Mouse (Mus musculus) kidney, postnatal 25 days (tissue): ENCODE data around the gene Gpd1l.
"Not testable (repeated sequence)": the region's sequence is repeated elsewhere in the genome, so short reads cannot be mapped to it uniquely, and the experiment has no call there.

Source experiments
- DNase-seq, 2 experiments: peaks; one replicate each; pipeline ENCODE4 v3.0.0; 2021; ENCODE audit warnings: mixed read lengths in 2 of 2

Gpd1l gene

DNA sequence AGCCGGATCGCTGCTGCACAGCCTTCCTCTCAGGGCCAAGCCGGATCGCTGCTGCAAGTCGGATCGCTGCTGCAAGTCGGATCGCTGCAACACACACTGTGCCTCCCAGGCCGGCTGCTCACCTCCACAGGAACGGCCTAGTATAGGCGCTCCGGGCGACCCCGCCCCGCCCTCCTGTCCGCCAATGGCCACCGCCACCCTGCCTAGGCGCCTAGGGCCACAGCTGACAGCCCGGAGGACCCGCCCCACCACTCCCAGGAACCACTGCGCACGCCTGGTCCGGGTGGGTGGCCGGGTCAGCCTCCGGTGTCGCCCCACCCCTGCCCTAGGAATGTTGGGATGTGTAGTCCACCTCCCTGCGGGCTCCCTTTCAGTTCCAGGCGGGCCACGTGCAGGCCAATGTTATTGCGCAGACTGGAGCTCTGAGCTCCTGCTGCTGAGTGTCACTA is at the start of gene Gpd1l:
TSS of gene Gpd1l (minus strand) at position 265 of the 449 bp plus-strand sequence.
- peak; percentile 98 to 100 for DNase-seq

GRCm38 (mm10) chr9:114982689-114983360 is 49.0 kb upstream of the Gpd1l start, which contains the start of gene Rps27rt:
Rps27rt (minus strand) TSS chr9:114982739.
- DNase-seq = no peak

GRCm38 (mm10) chr9:114979969-114980368 is 46.2 kb upstream of the Gpd1l start:
- DNase-seq = no peak

DNA sequence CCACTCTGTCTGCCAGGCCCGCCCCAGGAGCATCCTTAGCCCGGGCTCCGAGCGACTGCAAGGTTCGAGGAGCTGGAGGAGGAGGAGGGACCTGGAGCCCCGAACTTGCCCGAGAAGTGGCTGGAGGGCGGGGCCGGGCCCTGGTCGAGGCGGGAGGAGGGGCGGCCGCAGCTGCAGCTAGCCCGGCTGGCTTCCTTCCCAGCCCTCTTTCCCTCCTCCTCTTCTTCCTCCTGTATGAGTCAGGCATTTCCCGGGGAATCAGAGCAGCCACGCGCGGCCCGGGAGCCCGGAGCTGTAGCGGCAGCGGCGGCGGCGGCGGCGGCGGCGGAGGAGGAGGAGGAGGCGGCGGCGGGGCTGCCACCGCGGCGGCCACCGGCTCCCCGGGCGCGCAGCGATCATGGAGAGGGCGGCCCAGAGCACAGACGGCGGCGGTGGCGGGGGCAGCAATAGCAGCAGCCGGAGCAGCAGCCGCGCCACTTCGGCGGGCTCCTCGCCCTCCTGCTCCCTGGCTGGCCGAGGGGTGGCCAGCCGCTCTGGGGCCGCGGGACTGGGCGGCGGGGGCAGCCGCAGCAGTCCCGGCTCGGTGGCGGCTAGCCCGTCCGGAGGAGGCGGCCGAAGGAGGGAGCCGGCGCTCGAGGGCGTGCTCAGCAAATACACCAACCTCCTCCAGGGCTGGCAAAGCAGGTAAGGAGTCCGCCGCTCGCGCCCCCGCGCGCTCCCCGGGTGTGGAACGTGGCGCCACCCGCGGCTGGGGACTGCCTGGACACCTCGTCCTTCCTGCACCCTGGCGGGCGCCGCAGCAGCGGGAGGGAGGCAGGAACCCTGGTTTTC is 44.7 kb upstream of the Gpd1l start, which contains the start of gene Osbpl10:
TSS of gene Osbpl10 (plus strand) at position 289 of the 831 bp plus-strand sequence.
- DNase-seq = peak; percentile 94

DNA sequence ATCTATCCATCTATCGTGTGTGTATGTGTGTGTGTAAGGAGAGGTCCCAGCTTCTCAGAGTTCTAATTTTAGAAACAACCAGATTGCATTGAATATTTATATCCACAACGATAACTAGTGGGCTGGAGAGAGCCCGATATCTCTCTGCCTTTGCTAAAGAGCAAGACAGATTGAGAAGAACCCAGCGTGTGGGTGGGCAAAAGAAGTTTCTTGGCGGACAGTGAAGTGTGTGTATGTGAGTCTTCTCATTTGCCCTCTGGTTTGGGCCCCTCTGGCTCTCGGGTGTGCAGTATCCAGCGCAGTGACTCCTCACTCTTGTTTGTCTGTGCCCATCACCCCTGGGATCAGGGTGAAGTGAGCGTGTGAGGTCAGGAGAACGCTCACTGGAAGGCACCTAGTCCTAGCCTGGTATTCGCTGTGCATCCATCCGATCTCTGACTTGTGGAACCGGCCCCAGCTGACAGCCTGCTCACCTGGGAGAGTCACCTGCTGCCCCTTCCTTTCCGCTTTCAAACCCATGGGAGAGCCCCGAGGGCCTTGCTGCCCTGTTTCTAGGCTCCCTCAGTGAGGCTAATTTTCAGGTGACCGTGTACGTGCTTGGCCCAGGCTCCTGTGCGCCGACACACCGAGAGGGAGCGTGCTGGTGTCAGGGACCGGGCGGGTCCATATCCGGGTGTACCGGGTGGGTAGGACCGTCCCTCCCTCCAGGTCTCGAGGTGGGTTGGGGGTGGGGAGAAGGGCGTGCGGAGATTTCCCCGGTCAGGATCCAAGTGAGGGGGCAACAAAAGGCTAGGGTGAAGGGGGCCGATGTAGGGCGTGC is 43.9 kb upstream of the Gpd1l start:
- DNase-seq = peak in 1 of 2 experiments; percentile 71

DNA sequence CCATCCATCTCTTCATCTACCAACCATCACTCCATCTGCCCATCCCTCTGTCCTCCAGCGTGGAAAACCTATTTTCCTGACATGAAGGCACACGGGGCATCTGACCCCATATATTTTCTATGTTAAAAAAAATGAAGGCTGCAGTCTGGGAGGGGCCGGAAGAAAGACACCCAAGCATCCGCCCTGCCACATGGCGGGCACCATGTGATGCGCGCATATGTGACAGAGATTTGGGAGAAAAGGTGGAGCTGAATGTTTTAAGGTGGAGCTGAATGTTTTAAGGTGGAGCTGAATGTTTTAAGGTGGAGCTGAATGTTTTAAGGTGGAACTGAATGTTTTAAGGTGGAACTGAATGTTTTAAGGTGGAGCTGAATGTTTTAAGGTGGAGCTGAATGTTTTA is 32.5 kb upstream of the Gpd1l start:
- DNase-seq = not testable (repeated sequence)

DNA sequence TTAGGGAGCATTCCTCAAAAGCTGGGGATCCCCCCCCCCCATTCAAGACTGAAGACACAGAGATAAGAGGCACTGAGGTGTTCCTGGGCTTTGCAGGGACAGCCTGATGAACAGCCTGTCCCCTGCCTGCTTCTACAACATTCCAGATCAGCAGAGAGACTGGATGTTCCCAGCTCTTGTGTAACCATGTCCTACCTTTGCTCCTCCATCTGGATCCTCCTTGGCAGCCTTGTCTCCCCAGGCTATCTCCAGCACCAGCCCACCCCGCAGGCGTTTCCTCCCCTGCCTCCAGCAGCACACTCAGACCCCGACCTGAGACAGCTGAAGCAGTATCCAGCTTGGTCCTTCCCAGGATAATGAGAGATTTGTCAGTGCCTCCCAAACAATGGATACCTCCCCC is 30.3 kb upstream of the Gpd1l start:
- DNase-seq = no peak

DNA sequence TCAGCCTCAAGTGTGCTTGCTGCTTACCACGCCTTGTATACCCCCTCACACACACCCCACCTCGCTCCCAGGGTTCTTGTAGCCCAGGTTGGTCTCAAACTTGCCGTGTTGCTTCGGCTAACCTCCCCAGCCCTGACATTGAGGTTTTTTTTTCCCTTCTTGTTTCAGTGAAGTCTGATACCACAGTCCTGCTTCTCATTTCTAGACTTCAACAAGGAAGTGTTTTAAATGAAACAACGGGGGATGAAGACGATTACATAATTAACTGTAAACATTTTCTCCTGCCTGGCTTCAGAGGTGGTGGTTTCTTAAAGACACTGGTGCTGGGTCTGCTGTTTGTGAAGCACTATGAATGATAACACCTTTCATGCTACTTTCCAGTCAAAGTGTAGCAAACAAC is 27.1 kb upstream of the Gpd1l start:
- no peak for DNase-seq

GRCm38 (mm10) chr9:114960043-114960789 is 26.4 kb upstream of the Gpd1l start:
- peak; percentile 29 to 79 for DNase-seq

DNA sequence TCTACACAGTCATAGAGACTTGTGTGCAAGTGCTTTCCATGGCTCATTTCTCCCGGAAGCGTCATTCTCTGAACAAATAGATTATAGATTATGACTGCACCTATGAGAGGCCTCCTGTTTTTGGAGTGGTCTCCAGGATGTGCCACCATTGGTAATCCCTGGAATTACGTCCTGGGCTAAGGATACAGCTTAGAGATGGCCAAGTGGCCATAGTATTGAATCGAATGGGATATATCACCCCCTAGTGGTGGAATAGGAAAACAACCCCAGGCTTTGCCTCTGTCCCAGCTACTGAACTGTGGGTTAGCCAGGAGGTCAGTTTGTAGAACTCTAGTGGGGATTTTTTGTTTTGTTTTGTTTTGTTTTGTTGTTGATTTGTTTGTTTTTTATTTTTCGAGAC is 23.2 kb upstream of the Gpd1l start:
- DNase-seq = peak in 1 of 2 experiments; percentile 40

DNA sequence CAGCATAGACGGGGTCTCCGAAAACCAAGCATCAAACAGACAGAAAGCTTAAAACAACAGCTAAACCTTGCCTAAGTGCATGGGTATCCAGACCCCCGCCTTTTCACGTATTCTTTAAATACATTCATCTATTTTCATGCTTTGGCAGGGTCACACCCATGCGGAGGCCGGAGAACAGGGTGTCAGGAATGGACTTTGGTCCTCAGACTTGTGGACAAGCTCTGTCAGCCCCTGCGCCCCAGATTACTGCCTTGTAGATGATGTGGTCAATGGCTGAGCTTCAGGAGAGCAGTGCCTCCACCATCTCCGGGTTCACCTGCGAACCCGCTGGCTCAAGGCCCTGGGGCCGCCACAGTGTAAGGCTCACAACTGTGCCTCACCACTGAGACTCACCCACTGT is 21.6 kb upstream of the Gpd1l start:
- no peak for DNase-seq

DNA sequence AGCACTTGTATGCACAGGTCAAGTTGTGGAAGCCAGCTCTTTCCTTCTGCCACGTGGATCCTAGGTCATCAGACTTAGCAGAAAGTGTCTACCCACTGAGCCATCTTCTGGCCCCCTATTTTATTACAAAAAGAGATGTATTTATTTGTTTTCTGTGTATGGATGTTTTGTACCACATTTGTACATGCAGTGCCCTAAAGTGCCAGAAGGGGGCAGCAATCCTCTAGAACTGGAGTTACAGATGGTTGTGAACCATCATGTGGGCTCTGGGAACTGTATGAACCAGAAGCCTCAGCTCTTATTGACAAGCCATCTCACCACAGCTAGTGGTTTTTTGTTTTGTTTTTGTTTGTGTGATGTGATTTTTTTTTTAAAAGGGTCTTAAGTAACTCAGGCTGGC is 19.1 kb upstream of the Gpd1l start:
- peak in 1 of 2 experiments; percentile 43 for DNase-seq

DNA sequence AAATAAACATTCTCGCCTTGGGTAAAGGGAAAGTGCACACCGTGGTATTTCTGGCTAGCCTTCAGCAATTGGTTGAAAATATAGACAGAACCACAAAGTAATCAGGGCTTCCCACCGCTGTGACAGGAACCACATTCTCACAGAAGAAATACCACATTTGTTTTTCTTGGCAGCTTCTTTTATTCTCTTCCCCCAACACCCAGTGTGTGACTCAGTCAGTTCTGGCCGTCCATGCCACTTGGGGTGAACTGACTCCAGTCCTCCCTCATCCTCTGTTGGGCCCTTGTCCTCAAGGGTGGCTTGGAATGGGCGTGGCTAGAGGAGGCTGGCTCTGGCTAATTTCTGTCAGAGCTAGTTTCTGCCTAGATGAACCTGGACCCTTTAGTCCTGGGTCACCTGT is 14.6 kb upstream of the Gpd1l start:
- DNase-seq = peak in 1 of 2 experiments; percentile 8

- DNase-seq = no peak
Measured at GRCm38 (mm10) chr9:114945576-114945975, 11.8 kb upstream of the Gpd1l start.

DNA sequence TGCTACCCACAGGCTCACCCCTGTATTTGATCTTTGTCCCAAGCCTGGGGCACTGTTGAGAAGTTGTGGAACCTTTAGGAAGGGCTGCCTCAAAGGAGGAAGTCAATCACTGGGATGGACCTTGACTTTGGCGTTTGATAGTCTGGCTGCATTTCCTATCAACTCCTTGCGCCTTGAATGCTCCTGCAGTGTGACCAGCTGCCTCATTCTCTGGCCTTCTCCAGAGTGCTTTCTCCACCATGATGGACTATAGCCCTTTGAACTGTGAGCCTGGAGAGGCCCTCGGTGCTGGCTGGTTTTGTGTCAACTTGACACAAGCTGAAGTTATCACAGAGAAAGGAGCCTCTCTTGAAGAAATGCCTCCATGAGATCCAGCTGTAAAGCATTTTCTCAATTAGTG is 10.9 kb upstream of the Gpd1l start:
- DNase-seq = no peak

DNA sequence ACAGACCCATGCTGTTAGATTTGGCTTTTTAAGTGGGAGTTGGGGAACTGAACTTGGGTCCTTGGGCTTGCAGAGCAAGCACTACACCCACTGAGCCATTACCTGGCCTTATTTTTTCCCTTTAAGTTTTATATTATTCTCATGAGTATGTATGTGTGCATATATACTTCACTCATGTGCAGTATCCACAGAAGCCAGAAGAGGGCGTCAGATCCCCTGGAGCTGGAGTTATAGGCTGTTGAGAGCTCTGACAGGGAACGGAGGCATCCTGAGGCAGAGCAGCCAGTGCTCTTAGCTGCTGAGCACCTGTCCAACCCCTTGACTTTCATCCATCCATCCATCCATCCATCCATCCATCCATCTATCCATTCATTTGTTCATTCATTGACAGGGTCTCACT is 2.9 kb upstream of the Gpd1l start:
- no peak for DNase-seq

DNA sequence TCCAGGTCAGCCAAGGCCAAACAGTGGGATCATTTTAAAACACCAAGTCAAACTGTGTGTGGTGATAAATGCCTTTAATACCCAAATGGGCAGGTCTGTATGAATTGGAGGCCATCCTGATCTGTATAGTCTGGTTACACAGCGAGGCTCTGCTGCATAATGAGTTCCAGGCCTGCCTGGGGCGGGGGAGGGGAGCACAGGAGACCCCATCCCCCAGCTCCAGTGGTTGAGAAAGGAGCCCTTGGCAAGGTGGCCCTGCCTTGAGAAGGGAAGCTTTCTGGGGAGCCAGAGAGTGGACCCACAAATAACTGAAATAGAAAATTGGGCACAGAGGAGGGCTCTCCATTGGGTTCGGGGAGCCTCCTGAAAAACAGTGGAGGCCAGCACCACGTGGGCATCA is 1.5 kb upstream of the Gpd1l start:
- no peak for DNase-seq

- no peak for DNase-seq
Measured at GRCm38 (mm10) chr9:114934231-114934630, 444 bp upstream of the Gpd1l start.

- DNase-seq = no peak
Measured at GRCm38 (mm10) chr9:114933037-114933722, 607 bp downstream of the Gpd1l start.

DNA sequence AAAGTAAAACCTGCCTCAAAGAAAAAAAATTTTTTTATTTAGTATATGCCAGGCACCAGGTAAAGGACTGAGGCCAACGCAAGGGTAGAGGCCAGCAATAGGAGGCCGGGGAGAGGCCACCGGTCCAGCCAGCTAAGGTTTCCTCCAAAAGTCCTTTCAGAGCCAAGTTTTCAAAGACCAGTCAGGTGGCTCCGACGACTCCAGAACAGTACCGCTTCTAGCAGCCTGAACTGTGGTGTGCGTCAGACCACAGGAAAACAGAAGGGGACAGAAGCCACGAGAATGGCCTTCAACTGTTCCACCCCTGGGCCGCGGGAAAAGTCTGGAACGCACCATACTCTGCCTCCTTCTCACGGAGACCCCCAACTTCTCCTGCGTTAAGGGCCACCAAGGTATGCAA is 1.2 kb downstream of the Gpd1l start:
- peak; percentile 40 to 70 for DNase-seq

DNA sequence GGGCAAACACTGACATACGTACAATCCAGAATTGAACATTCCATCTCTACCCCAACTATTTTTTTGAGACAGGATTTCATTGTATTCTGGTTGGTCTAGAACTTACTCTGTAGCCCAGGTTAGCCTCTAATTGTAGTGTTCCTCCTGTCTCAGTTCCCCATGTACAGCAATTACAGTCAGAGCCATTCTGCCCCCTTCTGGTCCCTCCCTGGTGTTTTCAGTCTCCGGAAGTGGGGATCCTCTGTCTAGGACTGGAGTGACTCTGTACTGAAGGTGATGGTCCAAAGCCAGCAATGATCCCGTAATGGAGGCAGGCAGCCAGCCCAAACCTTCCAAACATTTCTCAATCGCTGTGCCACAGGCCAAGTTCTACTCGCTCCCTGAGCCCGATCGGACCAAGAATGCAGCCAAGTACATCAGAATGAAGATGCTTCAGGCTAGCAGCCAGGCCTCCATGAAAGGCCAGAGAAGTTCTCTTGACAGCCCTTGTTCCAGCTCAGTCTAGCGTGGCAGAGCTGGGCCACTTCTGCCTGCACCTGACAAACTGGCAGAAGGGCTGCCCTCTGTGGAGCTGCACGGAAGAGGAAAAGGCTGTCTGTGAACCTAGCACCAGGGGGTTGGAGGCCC is 3.2 kb downstream of the Gpd1l start:
- DNase-seq = peak; percentile 85 to 92
